Mouse (Mus musculus) CH12.LX (cell line): Measurements from ENCODE around the gene Tmem200b.

Experiments used
- CHD1 ChIP-seq: IDR thresholded peaks from 2 replicates; pipeline ENCODE4 v1.6.1; 2012; ENCODE audit warnings: low read depth, low read length, improper control_type of control experiment, inconsistent platforms
- CTCF ChIP-seq, 2 experiments: IDR thresholded peaks in 1 of 2; conservative IDR thresholded peaks in 1 of 2; 2 replicates each; pipeline ENCODE4 v1.5.1; 2011 to 2012; ENCODE audit warnings: low read depth in 2 of 2, low read length in 2 of 2, improper control_type of control experiment in 1 of 2, inconsistent platforms in 1 of 2, mild to moderate bottlenecking in 1 of 2, moderate library complexity in 1 of 2
- EP300 ChIP-seq: IDR thresholded peaks from 2 replicates; pipeline ENCODE4 v1.6.1; 2011; ENCODE audit warnings: low read length, improper control_type of control experiment
- MYC ChIP-seq: IDR thresholded peaks from 2 replicates; pipeline ENCODE4 v1.6.1; 2011; ENCODE audit warnings: low read depth, mild to moderate bottlenecking, improper control_type of control experiment, low read length
- POLR2A ChIP-seq: IDR thresholded peaks from 2 replicates; pipeline ENCODE4 v1.6.1; 2011; ENCODE audit warnings: low read depth, mild to moderate bottlenecking, improper control_type of control experiment, low read length
- RAD21 ChIP-seq: IDR thresholded peaks from 2 replicates; pipeline ENCODE4 v1.6.1; 2011; ENCODE audit warnings: low read depth, mild to moderate bottlenecking, low read length, improper control_type of control experiment, moderate library complexity
- TCF12 ChIP-seq: IDR thresholded peaks from 2 replicates; pipeline ENCODE4 v1.6.1; 2014; ENCODE audit warnings: low read depth, mild to moderate bottlenecking, inconsistent platforms, low read length, improper control_type of control experiment

- TF ChIP-seq CTCF (conservative IDR thresholded peaks at IDR 0.05 in 1 of 2, IDR thresholded peaks at IDR 0.05 in 1 of 2; ENCODE audit: low read depth in 2 of 2, low read length in 2 of 2) (no peak), POLR2A (no peak), RAD21 (no peak), EP300 (no peak), TCF12 (no peak), MYC (no peak), CHD1 (no peak)
These were observed 47.4 kb upstream of the Tmem200b start for GRCm38 (mm10) chr4:131874169-131874536.
